Mouse (Mus musculus) adrenal gland, adult 18-20 months (tissue): Measurements from ENCODE around the gene D8Ertd738e. TPM values are rescaled to one million over a fixed set of nuclear protein-coding genes. Genes with fewer than 3 reads are reported as not detected.

Experiments
- DNase-seq, 2 experiments: peaks; one replicate each; pipeline ENCODE4 v3.0.0; 2021 to 2022; ENCODE audit warnings: low spot score in 2 of 2
- long read RNA-seq, 2 experiments: library from polyadenylated mRNA; stranded (forward); transcript quantifications; one replicate each; pipeline ENCODE4 v2.0.0; 2021
- total RNA-seq, 2 experiments: library from RNA; stranded (reverse); gene quantifications; 1 replicate in 1 of 2; 2 replicates in 1 of 2; pipeline ENCODE4 v1.2.3; 2021

The D8Ertd738e gene
- total RNA-seq, result 100 to 1,000 TPM; 292 to 304 TPM
- long read RNA-seq, experiment 1, transcript D8Ertd738e-201 (3 exons, 616 nt), result major isoform, 66 of 71 reads
- long read RNA-seq, experiment 1, partial matches to known transcripts, result 5 of 71 reads
- long read RNA-seq, experiment 1, other reads (novel, unspliced or antisense), result 0 of 71 reads
- long read RNA-seq, experiment 2, transcript D8Ertd738e-201 (3 exons, 616 nt), result major isoform, 275 of 281 reads
- long read RNA-seq, experiment 2, partial matches to known transcripts, result 0 of 281 reads
- long read RNA-seq, experiment 2, other reads (novel, unspliced or antisense), result 6 of 281 reads

DNA sequence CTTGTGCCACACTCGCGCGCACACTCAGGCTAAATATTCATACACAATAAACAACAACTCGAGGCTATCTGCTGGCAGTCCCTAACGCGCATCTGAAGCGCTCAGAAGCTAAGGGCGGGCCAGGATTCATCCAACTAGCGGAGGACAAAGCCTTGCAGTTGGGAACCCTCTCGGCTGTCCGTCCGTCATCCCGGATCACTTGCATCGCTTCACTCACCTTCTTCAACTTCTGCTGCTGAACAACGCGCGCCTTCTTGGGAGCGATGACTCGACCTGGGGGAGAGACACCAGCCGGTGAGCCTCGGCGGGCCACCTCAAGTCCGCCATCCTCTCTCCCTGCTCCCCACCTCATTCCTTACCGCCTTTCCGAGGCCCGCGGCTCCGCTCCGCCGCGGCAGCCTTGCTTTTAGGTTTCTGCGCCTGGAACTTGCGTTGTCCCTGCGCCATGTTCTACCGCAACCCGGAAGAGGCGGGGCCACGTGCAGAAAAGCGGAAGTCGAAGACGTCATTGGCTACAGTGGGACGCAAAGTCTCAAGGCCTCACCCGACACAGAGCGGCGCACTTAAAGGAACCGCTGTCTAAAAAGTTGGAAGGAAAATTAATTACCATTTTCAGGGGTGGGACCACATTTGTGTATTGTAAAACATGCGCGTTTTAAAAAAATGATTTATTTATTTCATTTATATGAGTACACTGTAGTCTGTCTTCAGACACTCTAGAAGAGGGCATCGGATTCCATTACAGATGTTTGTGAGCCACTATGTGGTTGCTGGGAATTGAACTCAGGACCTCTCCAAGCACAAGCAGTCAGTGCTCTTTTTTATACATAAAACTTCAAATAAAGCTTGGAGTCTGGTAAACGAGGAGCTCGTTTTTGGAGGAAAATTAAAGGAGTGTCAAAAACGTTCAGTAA, at the start of gene D8Ertd738e:
Gene D8Ertd738e (minus strand): TSS at position 463 of the 914 bp plus-strand sequence.
- DNase-seq, result peak; percentile 77 to 82

DNA sequence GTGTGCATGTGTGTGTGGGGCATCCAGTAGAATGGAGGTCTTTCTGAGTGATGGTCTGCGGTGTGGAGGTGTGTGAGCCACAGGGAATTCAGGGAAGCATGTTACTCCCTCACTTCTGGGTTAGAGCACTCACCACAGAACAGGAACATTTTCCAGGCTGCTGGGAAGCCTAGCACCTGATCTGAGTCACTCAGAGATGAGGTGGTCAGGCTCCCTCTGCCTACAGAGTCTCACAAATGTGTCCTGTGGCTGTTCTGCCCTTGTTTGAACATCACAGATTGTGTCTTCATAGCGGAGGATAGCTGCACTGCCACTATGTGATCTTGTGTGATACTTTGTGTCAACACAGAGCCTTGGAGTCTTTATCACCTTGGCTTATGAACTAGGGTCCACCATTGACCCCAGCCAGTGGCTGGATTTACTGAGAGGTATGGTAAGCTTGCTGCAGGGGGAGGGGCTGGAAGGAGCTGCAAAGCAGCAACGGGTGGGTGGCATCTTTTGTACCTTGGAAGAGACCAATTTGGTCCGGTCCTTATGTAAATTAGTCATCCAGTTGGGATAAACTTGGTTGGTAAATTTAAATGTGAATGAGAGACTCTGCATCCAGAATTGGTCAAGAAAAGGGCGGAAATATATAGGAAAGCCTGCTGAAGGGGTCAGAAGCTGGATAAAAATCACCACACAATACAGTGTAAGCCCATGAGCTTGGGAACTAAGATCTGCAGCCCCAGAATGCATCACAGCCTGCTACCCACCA, 47.7 kb upstream of the D8Ertd738e start:
- DNase-seq, result no peak

DNA sequence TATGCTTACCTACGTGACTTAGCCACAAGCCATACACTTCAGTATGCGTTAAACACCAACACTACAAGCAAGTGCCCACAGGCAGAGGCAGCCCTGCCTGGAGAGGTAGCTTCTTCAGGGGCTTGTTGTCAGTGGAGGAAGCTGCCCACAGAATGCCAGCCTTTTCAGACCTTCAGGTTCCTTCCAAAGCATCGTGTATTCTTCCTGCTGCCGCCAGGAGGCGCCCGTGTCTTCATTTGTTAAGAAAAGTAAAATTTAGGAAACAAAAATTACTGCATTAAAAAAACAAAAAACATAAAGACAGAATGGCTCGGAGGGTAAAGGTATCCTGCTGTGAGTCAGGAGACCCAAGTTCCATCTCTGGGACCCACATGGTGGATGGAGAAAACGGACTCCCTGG, 42.2 kb upstream of the D8Ertd738e start:
- DNase-seq, result peak; percentile 40 to 66

DNA sequence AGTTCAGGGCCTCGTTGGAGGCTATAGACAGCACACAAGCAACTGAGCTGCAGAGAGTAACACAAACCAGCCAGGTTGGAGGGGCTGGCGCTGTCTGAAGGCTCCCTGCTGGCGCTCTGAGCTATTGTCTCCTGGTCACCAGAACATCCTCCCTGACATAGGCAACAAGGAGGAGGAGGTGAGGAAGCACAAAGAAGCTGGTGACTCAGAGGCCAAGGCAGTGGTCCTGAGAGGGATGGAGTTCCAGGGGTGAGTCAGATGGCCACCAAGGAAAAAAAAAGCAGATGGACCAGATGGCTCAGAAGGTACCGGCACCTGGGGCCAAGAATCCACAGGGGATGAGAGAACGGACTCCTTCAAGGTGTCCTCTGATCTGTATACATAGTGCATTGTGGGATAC, 41.6 kb upstream of the D8Ertd738e start:
- DNase-seq, result peak in 1 of 2 experiments; percentile 12

DNA sequence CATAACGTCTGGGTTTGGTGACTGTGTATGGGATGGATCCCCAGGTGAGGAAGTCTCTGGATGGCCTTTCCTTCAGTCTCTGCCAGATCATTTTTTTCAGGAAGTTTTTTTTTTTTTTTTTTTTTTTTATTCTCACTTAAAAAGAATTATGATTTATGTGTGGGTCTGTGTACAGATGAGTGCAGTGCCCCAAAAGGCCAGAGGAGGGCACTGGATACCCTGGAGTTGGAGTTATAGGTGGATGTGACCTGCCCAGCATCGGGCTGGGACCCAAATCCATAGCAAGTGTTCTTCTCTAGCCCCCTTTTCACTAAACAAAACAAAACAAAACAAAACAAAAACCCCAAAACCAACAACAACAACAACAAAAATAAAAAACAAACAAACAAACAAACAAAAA, 39.4 kb upstream of the D8Ertd738e start:
- DNase-seq, result peak in 1 of 2 experiments; percentile 18

DNA sequence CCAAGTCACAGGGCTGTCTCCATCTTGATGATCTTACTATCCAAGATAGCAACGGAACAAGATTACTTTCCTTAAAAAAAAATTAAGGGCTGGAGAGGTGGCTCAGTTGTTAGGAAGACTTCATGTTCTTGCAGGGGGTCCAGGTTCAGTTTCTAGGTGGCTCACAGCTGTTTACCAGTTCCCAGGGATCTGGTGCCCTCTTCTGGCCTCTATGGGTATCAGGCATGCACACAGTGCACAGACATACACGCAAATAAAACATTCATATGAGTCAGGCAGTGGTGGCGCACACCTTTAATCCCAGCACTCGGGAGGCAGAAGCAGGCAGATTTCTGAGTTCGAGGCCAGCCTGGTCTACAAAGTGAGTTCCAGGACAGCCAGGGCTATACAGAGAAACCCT, 36.1 kb upstream of the D8Ertd738e start:
- DNase-seq, result peak; percentile 30 to 42

DNA sequence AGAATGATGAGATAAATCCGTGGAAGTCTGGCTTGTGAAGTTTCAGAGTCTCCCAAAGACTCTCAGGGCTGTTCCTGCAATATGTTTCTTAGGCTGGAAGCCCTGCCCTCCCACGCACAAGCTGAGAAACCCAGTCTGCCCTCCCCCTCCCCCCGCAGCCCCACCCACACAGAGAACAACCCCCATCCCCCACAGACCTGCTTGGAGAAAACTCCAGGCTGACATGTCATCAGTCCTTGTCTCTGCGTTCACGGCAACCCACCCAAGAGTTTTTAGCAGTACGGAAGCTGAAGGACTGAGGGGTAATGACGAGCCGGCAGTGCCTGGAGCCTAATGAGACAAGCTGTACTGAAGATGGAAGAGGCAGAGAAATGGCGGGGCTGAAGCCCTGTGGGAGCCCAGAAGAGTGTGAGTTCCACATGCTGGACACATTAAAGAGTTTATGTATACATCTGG, 35.1 kb upstream of the D8Ertd738e start:
- peak in 1 of 2 experiments; percentile 14 for DNase-seq

DNA sequence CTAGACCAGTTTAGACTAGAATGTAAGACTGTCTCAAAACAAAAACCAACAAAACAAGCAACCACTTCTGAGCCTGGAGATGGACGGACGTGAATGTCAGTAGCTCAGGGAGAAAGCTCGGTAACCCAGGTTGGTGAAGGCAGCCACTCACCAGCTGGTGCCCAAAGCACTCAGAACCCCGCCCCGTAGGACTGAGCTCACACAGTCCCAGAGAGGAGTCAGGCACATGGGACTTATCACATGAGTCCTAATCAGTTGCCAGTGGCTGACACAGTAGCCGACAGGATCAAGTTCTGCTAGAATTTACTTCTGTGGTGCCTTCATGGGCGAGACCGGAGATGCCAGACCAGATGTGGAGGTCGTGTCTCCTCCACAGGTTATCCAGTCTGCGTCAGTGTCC, 31.3 kb upstream of the D8Ertd738e start:
- DNase-seq, result no peak

DNA sequence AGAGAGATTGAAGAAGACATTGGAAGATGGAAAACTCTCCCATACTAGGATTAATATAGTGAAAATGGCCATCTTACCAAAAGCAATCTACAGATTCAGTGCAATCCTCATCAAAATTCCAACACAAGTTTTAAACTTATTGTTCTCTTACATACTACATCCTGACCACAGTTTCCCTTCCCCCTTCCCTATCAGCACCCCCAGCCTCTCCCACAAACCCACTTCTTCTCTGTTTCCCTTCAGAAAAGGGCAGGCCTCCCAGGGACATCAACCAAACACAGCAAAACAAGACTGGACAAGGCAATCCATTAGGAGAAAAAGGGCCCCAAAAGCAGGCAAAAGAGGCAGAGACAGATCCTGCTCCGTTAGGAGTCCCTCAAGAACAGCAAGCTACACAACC, 26.9 kb upstream of the D8Ertd738e start:
- no peak for DNase-seq

DNA sequence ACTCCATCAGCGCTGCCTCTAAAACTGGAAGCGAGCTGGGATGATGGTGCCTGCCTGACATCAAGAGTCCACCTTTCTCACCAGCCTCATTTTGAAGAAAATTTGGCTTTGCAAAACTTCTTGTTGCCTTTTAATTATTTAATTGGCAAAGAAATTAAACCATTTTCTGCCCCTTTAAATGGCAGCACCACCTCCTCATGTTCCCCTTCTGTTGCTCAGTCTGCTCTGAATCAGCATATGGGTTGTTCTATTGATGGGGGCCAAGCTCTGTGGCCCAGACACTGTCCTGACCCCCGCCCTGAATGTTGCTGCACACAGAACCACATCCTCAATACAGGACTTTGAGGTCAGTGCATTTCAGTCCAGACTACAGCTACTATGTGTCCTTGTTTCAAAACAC, 24.4 kb upstream of the D8Ertd738e start:
- no peak for DNase-seq

DNA sequence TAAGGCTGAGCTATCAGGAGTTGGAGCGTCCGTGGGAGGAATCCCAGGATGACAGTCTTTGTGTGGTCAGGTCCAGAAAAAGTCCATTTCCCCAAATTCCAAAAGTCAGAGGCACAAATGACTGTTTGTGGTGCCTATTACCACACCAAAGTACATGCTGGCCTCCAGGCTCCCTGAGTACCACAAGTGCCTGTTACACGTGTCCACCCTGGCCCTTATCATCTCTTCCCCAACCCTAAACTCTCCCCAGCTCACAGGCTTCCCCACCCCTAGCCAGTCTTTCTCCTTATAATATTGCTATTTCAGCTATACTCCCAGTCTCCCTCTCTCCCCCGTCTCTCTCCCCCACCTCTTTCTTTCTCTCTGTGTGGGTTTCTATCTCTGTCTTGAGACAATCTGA, 22.8 kb upstream of the D8Ertd738e start:
- no peak for DNase-seq

DNA sequence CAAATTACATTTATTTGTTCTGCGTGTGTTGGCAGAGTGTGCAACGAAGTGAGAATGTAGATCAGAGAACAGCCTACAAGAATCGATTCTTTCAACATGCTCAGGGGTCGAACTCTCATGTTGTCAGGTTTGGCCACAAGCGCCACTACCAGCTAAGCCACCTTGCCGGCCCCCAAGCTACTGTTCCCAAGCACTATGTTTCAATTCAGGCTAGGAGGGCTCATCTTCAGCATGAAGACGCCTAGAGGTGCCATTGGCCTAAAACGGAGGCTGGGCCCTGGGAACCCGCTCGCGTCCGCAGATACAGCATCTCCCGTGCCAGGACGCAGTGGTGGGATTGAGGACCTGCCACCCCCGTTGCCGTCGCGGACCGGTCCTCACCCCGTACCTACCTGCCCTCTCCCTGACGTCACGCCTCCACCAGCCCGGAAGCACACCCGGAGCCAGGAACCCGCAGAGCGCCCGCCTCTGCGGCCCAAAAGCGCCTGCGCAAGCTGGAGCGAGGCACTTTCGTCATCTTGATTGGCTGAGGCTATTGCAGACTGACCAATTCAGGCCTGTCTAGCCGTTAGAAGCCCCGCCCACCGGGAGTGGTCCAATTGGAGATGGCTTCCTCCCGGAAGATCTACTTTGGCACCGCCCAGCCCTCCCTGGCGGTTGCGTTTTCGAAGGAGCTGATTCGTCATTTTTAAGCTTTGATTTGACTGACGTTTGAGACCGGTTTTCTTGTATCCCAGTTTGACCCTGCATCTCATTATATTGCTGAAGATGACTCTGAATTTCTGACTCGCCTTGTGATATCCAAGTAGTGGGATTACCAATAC, 20.6 kb upstream of the D8Ertd738e start, which contains the start of gene Ccdc130:
Gene Ccdc130 (minus strand): TSS at position 431 of the 824 bp plus-strand sequence.
- DNase-seq, result peak; percentile 95 to 97

DNA sequence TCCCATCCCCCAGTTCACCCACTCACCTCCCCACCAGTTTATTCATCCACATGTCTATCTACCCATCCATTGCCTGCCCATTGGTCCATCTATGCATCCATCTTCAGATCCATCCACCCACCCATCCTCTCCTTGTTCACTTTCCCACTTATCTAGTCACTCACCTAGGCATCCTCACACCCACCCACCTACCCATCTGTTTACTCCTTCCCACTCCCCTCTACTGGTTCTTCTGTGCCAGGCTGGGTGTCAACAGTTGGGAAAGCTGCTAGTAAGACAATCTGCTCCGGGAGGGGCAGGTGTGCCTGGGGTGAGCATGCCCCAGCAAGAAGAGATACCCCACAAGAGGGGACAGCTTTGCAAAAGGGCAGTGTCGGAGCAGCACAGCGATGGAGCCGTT, 11.6 kb upstream of the D8Ertd738e start:
- no peak for DNase-seq

DNA sequence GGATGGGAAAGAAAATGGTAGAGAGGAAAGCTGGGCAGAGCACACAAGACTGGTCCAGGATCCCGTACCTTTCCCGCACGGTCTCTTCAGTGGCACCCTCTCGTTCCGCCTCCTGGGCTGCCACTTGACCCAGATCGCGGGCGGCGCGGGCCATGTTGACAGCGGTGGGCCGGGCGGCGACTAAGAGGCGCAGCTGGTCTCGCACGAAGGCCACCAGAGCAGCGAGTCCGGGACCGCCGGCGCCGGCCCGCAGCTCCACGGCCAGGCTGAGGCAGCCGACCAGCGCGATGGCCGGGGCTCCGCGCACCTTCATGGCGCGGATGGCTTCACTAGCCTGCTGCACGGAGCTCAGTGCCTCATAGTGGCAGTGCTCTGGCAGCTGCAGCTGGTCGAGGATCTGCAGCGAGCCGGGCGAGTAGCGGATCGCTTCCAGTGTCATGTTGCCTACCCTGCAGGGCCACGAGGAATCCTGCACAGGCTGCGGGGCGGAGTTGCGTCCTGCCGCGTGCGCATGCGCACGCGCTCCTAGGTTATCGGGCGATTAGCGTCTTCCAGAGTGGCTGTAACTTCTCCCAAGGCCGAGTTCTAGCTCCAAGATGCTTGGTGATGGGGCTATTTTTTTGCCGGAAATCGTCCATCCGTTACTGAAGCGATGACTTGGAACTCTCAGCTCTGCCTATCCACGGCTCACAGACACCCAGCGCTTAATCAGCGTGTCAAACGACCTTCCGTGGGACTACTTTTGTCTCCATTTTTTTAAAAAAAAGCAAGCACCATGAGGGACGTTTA, 7.5 kb upstream of the D8Ertd738e start, which contains the start of gene Mri1:
Gene Mri1 (minus strand): TSS at position 505 of the 789 bp plus-strand sequence.
- peak; percentile 70 to 74 for DNase-seq

DNA sequence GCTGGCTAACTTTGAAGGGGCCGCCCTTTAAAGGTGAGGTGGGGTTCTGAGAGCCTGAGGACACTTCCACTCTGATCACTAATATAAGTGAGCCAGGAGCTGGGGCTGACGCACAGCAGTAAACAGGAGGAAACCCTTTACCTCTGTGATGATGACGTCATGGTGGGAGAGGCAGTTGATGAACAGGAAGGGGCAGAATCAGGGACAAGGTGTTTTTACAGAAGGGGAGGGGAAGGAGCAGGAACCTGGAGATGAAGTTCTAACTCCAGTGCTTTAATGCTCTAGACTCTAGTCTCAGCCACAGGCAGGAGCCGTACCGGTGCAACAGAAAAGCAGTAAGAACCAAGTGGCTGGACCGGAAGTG, 6.9 kb upstream of the D8Ertd738e start:
- no peak for DNase-seq

DNA sequence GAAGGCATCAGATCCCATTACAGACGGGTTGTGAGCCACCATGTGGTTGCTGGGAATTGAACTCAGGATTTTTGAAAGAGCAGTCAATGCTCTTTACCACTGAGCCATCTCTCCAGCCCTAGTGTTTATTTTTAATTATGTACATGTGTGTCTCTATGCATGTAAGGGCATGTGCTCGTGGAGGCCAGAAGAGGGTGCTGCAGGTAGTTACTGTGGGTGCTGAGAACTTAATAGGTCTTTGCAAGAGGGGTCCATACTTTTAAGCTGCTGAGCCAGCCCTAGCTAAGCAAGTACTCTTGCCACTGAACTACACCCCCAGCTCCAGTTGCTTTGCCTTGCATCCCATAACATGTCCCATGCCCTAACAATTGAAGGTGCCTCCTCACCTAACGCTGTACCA, 6.3 kb upstream of the D8Ertd738e start:
- no peak for DNase-seq

DNA sequence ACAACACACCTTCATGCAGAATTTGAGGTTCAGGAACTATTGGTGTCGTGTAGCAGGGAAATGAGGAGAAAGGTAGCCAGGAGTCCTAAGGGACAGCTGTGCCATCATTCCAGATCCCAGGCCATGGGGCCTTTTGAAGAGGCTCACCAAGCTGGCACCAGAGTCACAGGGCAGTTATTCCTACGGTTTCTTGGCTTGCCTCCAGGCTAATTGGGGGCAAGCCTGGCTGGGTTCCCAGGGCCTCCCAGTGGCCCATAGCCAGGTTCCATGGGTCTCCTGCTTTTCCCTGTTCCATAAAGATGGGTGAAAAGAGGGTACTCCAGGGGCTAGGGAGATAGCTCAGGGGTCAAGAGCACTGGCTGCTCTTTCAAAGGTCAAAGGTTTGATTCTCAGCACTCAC, 7.7 kb downstream of the D8Ertd738e start:
- no peak for DNase-seq

DNA sequence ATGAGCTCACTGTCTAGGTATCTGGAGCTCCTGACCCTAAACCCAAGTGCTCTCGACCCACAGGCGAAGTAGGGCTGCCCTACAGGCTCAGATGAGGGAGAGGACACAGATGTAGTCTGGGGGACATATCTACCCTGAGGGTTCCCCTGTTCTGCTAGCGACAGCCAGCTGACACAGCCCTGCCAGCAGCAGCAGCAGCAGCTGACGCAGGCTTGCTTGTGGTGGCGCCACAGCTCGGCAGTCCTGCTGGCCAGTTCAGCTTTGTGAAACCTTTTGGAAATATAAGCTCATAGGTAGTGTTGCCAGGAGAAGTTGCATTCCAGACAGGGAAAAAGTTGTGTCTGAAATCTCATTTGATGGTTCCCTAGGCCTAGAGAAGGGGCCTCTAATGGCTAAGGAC, 8.4 kb downstream of the D8Ertd738e start:
- DNase-seq, result no peak

DNA sequence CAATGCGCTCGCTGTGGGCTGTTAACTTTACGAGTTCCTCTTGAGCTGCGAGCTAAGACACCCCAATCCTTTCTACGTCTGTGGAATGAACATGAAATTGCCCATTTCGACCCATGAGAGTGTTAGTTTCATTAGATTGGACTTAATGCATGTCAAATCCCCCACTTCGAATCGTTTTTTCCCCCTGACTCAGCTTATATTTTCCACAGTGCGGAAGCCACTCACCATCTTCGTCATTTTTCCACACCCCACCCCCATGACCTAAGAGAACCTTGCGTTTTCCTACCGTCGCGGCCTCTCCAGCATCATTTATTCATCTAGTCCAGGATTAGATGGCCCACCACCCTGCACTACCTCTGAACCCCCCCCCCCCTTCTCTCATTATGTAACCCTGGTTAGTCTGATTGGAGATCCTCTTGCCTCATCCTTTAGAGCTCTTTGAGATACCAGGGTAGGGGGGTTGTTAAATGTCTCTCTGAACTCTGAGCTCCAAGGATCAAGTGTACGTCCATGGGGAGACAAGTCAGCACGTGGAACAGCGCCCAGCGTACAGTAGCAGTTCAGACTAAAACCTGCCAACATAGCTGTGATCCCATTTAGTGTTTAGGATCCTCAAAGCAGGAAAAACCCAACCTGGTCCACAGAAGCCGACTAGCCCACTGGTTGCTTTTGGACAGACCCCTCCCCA, 11.8 kb downstream of the D8Ertd738e start:
- DNase-seq, result peak in 1 of 2 experiments; percentile 23
